Mouse (Mus musculus) myocyte (in vitro differentiated cells): ENCODE data around the gene Cant1. TPM values are rescaled to one million over a fixed set of nuclear protein-coding genes. Genes with fewer than 3 reads are reported as not detected.

Experiments used
- H3K27me3 ChIP-seq: one replicate; pipeline ENCODE4 v1.6.1; 2011; ENCODE audit not compliant: control insufficient read depth, insufficient read depth, insufficient read length
- H3K36me3 ChIP-seq: one replicate; pipeline ENCODE4 v1.6.1; 2011; ENCODE audit not compliant: control insufficient read depth, insufficient read depth
- H3K4me2 ChIP-seq: one replicate; pipeline ENCODE4 v1.6.1; 2011; ENCODE audit warnings: low read depth, control low read depth
- H3K4me3 ChIP-seq: one replicate; pipeline ENCODE4 v1.5.1; 2011; ENCODE audit warnings: mild to moderate bottlenecking, control low read depth, moderate library complexity
- H3K79me2 ChIP-seq: one replicate; pipeline ENCODE4 v1.6.1; 2011; ENCODE audit not compliant: control insufficient read depth, insufficient read depth
- H3ac ChIP-seq: one replicate; pipeline ENCODE4 v1.6.1; 2011; ENCODE audit not compliant: control insufficient read depth, insufficient read length
- CEBPB ChIP-seq: IDR thresholded peaks from 2 replicates; pipeline ENCODE4 v1.6.1; 2011; ENCODE audit warnings: mild to moderate bottlenecking, moderate library complexity; ENCODE audit not compliant: poor library complexity, insufficient read depth, severe bottlenecking
- E2F4 ChIP-seq: IDR thresholded peaks from one replicate; pipeline ENCODE4 v1.6.1; 2011; ENCODE audit warnings: mild to moderate bottlenecking, control low read depth, moderate library complexity; ENCODE audit not compliant: insufficient read depth
- MAX ChIP-seq: IDR thresholded peaks from one replicate; pipeline ENCODE4 v1.6.1; 2011; ENCODE audit warnings: low read depth, mild to moderate bottlenecking, control low read depth
- MYOD1 ChIP-seq, 3 experiments: IDR thresholded peaks; one replicate each; pipeline ENCODE4 v1.6.1; 2011; ENCODE audit warnings: control low read depth in 2 of 3, low read depth in 2 of 3, mild to moderate bottlenecking in 2 of 3, moderate library complexity in 1 of 3; ENCODE audit not compliant: insufficient read length in 2 of 3, control insufficient read depth in 1 of 3
- MYOG ChIP-seq, 3 experiments: IDR thresholded peaks; one replicate each; pipeline ENCODE4 v1.6.1; 2011; ENCODE audit warnings: control low read depth in 2 of 3, low read depth in 2 of 3, mild to moderate bottlenecking in 2 of 3; ENCODE audit not compliant: insufficient read length in 2 of 3, control insufficient read depth in 1 of 3, insufficient read depth in 1 of 3
- POLR2A ChIP-seq: IDR thresholded peaks from one replicate; pipeline ENCODE4 v1.6.1; 2011; ENCODE audit warnings: low read depth, mild to moderate bottlenecking, control low read depth, moderate library complexity; ENCODE audit not compliant: insufficient read length
- POLR2AphosphoS2 ChIP-seq: IDR thresholded peaks from one replicate; pipeline ENCODE4 v1.6.1; 2011; ENCODE audit warnings: low read depth, control low read depth; ENCODE audit not compliant: insufficient read length
- REST ChIP-seq: IDR thresholded peaks from one replicate; pipeline ENCODE4 v1.6.1; 2011; ENCODE audit warnings: mild to moderate bottlenecking, control low read depth, moderate library complexity; ENCODE audit not compliant: insufficient read depth, insufficient read length
- SRF ChIP-seq: IDR thresholded peaks from one replicate; pipeline ENCODE4 v1.6.1; 2011; ENCODE audit warnings: low read depth; ENCODE audit not compliant: control insufficient read depth, insufficient read length
- TCF12 ChIP-seq: IDR thresholded peaks from one replicate; pipeline ENCODE4 v1.6.1; 2011; ENCODE audit warnings: mild to moderate bottlenecking, control low read depth; ENCODE audit not compliant: poor library complexity, insufficient read depth, severe bottlenecking
- TCF3 ChIP-seq: IDR thresholded peaks from one replicate; pipeline ENCODE4 v1.6.1; 2011; ENCODE audit warnings: low read depth, control low read depth; ENCODE audit not compliant: insufficient read length
- USF1 ChIP-seq: IDR thresholded peaks from one replicate; pipeline ENCODE4 v1.6.1; 2011; ENCODE audit warnings: low read depth, mild to moderate bottlenecking, control low read depth, moderate library complexity
- polyA plus RNA-seq: library from polyadenylated mRNA; unstranded; fragments of >200 nt; fragmentation: generic; extraction: Trizol; gene quantifications from one replicate; pipeline ENCODE4 v1.2.1, GENCODE M21; 2012; ENCODE audit warnings: missing spikeins

Gene Cant1
- polyA plus RNA-seq, 1 experiment, result 33.7 TPM

GRCm38 (mm10) chr11:118412601-118413000, 6.3 kb downstream of the Cant1 start:
- no peak overlapping the region for H3ac ChIP-seq
- H3K27me3 ChIP-seq, result no peaks in the 10 kb centered on the region
- no peak overlapping the region for H3K4me2 ChIP-seq
- H3K36me3 ChIP-seq, result no peaks in the 10 kb centered on the region
- H3K79me2 ChIP-seq, result peaks cover 2% of the 10 kb centered on the region
- no peak overlapping the region for H3K4me3 ChIP-seq
- no peak for TF ChIP-seq POLR2AphosphoS2
- no peak for TF ChIP-seq MYOG (IDR thresholded peaks at IDR 0.05; ENCODE audit: control insufficient read depth in 1 of 3, insufficient read depth in 1 of 3, insufficient read length in 2 of 3, low read depth in 2 of 3)
- TF ChIP-seq MYOD1 (IDR thresholded peaks at IDR 0.05; ENCODE audit: control insufficient read depth in 1 of 3, insufficient read length in 2 of 3, low read depth in 2 of 3), result no peak
- TF ChIP-seq MAX, result no peak
- TF ChIP-seq TCF12, result no peak
- no peak for TF ChIP-seq REST
- TF ChIP-seq CEBPB, result no peak

GRCm38 (mm10) chr11:118411271-118411670, 7.6 kb downstream of the Cant1 start:
- no peak overlapping the region for H3K4me3 ChIP-seq
- no peaks in the 10 kb centered on the region for H3K27me3 ChIP-seq
- no peak overlapping the region for H3ac ChIP-seq
- no peak overlapping the region for H3K4me2 ChIP-seq
- no peaks in the 10 kb centered on the region for H3K79me2 ChIP-seq
- no peak for TF ChIP-seq MYOD1 (IDR thresholded peaks at IDR 0.05; ENCODE audit: control insufficient read depth in 1 of 3, insufficient read length in 2 of 3, low read depth in 2 of 3)
- no peak for TF ChIP-seq MYOG (IDR thresholded peaks at IDR 0.05; ENCODE audit: control insufficient read depth in 1 of 3, insufficient read depth in 1 of 3, insufficient read length in 2 of 3, low read depth in 2 of 3)
- no peak for TF ChIP-seq E2F4
- TF ChIP-seq POLR2A, result no peak
- no peak for TF ChIP-seq TCF12
- TF ChIP-seq CEBPB, result no peak
- no peak for TF ChIP-seq REST
- no peak for TF ChIP-seq POLR2AphosphoS2
- TF ChIP-seq USF1, result no peak
- TF ChIP-seq MAX, result no peak
- TF ChIP-seq SRF, result no peak
- no peak for TF ChIP-seq TCF3
- no peaks in the 10 kb centered on the region for H3K36me3 ChIP-seq

- Histone ChIP-seq H3K36me3 (no peaks in the 10 kb centered on the region), H3K79me2 (no peaks in the 10 kb centered on the region), H3K27me3 (no peaks in the 10 kb centered on the region), H3K4me2 (no peak overlapping the region), H3K4me3 (no peak overlapping the region), H3ac (no peak overlapping the region)
- TF ChIP-seq SRF (no peak), TCF3 (no peak), CEBPB (no peak), E2F4 (no peak), POLR2AphosphoS2 (no peak), POLR2A (no peak), MAX (no peak), REST (no peak), USF1 (no peak), MYOD1 (IDR thresholded peaks at IDR 0.05; ENCODE audit: control insufficient read depth in 1 of 3, insufficient read length in 2 of 3, low read depth in 2 of 3) (no peak), TCF12 (no peak), MYOG (IDR thresholded peaks at IDR 0.05; ENCODE audit: control insufficient read depth in 1 of 3, insufficient read depth in 1 of 3, insufficient read length in 2 of 3, low read depth in 2 of 3) (no peak)
Measured at GRCm38 (mm10) chr11:118410479-118410878, 8.4 kb downstream of the Cant1 start.

GRCm38 (mm10) chr11:118410073-118410444, 8.8 kb downstream of the Cant1 start:
- H3ac ChIP-seq, result no peak overlapping the region
- H3K4me2 ChIP-seq, result no peak overlapping the region
- TF ChIP-seq SRF, result no peak
- TF ChIP-seq TCF3, result no peak
- TF ChIP-seq MYOG (IDR thresholded peaks at IDR 0.05; ENCODE audit: control insufficient read depth in 1 of 3, insufficient read depth in 1 of 3, insufficient read length in 2 of 3, low read depth in 2 of 3), result no peak
- no peak for TF ChIP-seq USF1
- no peak for TF ChIP-seq POLR2A
- TF ChIP-seq MAX, result no peak
- no peak for TF ChIP-seq E2F4
- no peak for TF ChIP-seq REST
- TF ChIP-seq TCF12, result no peak
- no peaks in the 10 kb centered on the region for H3K36me3 ChIP-seq
- no peaks in the 10 kb centered on the region for H3K79me2 ChIP-seq
- H3K27me3 ChIP-seq, result no peaks in the 10 kb centered on the region
- H3K4me3 ChIP-seq, result no peak overlapping the region

- Histone ChIP-seq H3K27me3 (no peaks in the 10 kb centered on the region), H3K4me2 (no peak overlapping the region), H3K79me2 (no peaks in the 10 kb centered on the region), H3K4me3 (no peak overlapping the region), H3K36me3 (no peaks in the 10 kb centered on the region), H3ac (no peak overlapping the region)
- TF ChIP-seq REST (no peak), TCF12 (no peak), USF1 (no peak), MYOD1 (IDR thresholded peaks at IDR 0.05; ENCODE audit: control insufficient read depth in 1 of 3, insufficient read length in 2 of 3, low read depth in 2 of 3) (no peak), CEBPB (no peak), SRF (no peak), TCF3 (no peak)
Measured at GRCm38 (mm10) chr11:118409106-118410072, 9.5 kb downstream of the Cant1 start.
